Mouse (Mus musculus): Measurements from ENCODE around the gene Arfgef3. TPM values are rescaled to one million over a fixed set of nuclear protein-coding genes. Genes with fewer than 3 reads are reported as not detected.
"Not testable (repeated sequence)": the region's sequence is repeated elsewhere in the genome, so short reads cannot be mapped to it uniquely, and the experiment has no call there.

Arfgef3 gene
- polyA plus RNA-seq, 1 experiment = 0.92 TPM

- TF ChIP-seq CTCF (IDR thresholded peaks at IDR 0.05; ENCODE audit: borderline replicate concordance, control insufficient read depth, extremely low read depth, insufficient read depth, low read length, poor library complexity) (no peak), POLR2A (IDR thresholded peaks at IDR 0.05; ENCODE audit: control insufficient read depth, extremely low read depth, insufficient read depth, low read length, poor library complexity) (no peak)
- H3K27me3 ChIP-seq (ENCODE audit: control insufficient read depth, insufficient read depth, low read length) = no peaks in the 10 kb centered on the region
- 87% methylated on average over 7 of the region's 7 CpGs for WGBS
- no peaks in the 10 kb centered on the region for H3K4me1 ChIP-seq (replicated peaks; ENCODE audit: control insufficient read depth, insufficient read depth, low read length)
- DNase-seq = no peak
- no peak overlapping the region for H3K4me3 ChIP-seq (ENCODE audit: control insufficient read depth, insufficient read depth, low read length)
- no peak overlapping the region for H3K27ac ChIP-seq (ENCODE audit: control insufficient read depth, insufficient read depth, low read length)
- no peaks in the 10 kb centered on the region for H3K36me3 ChIP-seq (ENCODE audit: control insufficient read depth, insufficient read depth, low read length)
Measured at GRCm38 (mm10) chr10:18584188-18584587, 159.6 kb downstream of the Arfgef3 start.

GRCm38 (mm10) chr10:18572581-18572980, 171.2 kb downstream of the Arfgef3 start:
- H3K36me3 ChIP-seq (ENCODE audit: control insufficient read depth, insufficient read depth, low read length) = no peaks in the 10 kb centered on the region
- peak; percentile 31 for DNase-seq
- H3K4me1 ChIP-seq (replicated peaks; ENCODE audit: control insufficient read depth, insufficient read depth, low read length) = no peaks in the 10 kb centered on the region
- no peaks in the 10 kb centered on the region for H3K27me3 ChIP-seq (ENCODE audit: control insufficient read depth, insufficient read depth, low read length)
- no peak overlapping the region for H3K4me3 ChIP-seq (ENCODE audit: control insufficient read depth, insufficient read depth, low read length)
- WGBS = 36% methylated on average over 2 of the region's 2 CpGs
- no peak overlapping the region for H3K27ac ChIP-seq (ENCODE audit: control insufficient read depth, insufficient read depth, low read length)
- TF ChIP-seq CTCF (IDR thresholded peaks at IDR 0.05; ENCODE audit: borderline replicate concordance, control insufficient read depth, extremely low read depth, insufficient read depth, low read length, poor library complexity) (peak; percentile 37; the same call in 1 of the 2 replicates), POLR2A (IDR thresholded peaks at IDR 0.05; ENCODE audit: control insufficient read depth, extremely low read depth, insufficient read depth, low read length, poor library complexity) (no peak)

- TF ChIP-seq CTCF (IDR thresholded peaks at IDR 0.05; ENCODE audit: borderline replicate concordance, control insufficient read depth, extremely low read depth, insufficient read depth, low read length, poor library complexity) (no peak), POLR2A (IDR thresholded peaks at IDR 0.05; ENCODE audit: control insufficient read depth, extremely low read depth, insufficient read depth, low read length, poor library complexity) (no peak)
- Histone ChIP-seq H3K27ac (ENCODE audit: control insufficient read depth, insufficient read depth, low read length) (no peak overlapping the region), H3K4me3 (ENCODE audit: control insufficient read depth, insufficient read depth, low read length) (no peak overlapping the region), H3K4me1 (replicated peaks; ENCODE audit: control insufficient read depth, insufficient read depth, low read length) (no peaks in the 10 kb centered on the region), H3K36me3 (ENCODE audit: control insufficient read depth, insufficient read depth, low read length) (no peaks in the 10 kb centered on the region), H3K27me3 (ENCODE audit: control insufficient read depth, insufficient read depth, low read length) (no peaks in the 10 kb centered on the region)
- peak; percentile 68 for DNase-seq
- 4% methylated on average over 4 of the region's 4 CpGs for WGBS
Measured at GRCm38 (mm10) chr10:18562940-18563339, 180.8 kb downstream of the Arfgef3 start.

- H3K4me3 ChIP-seq (ENCODE audit: control insufficient read depth, insufficient read depth, low read length) = no peak overlapping the region
- no peak for DNase-seq
- H3K36me3 ChIP-seq (ENCODE audit: control insufficient read depth, insufficient read depth, low read length) = no peaks in the 10 kb centered on the region
- no peak overlapping the region for H3K27ac ChIP-seq (ENCODE audit: control insufficient read depth, insufficient read depth, low read length)
- TF ChIP-seq CTCF (IDR thresholded peaks at IDR 0.05; ENCODE audit: borderline replicate concordance, control insufficient read depth, extremely low read depth, insufficient read depth, low read length, poor library complexity) (no peak), POLR2A (IDR thresholded peaks at IDR 0.05; ENCODE audit: control insufficient read depth, extremely low read depth, insufficient read depth, low read length, poor library complexity) (no peak)
- WGBS = 52% methylated on average over 5 of the region's 5 CpGs
- no peaks in the 10 kb centered on the region for H3K4me1 ChIP-seq (replicated peaks; ENCODE audit: control insufficient read depth, insufficient read depth, low read length)
- H3K27me3 ChIP-seq (ENCODE audit: control insufficient read depth, insufficient read depth, low read length) = no peaks in the 10 kb centered on the region
Measured at GRCm38 (mm10) chr10:18561445-18561844, 182.3 kb downstream of the Arfgef3 start.

GRCm38 (mm10) chr10:18559076-18559475, 184.7 kb downstream of the Arfgef3 start:
- not testable (repeated sequence) for H3K4me1 ChIP-seq (replicated peaks; ENCODE audit: control insufficient read depth, insufficient read depth, low read length); H3K27ac ChIP-seq (ENCODE audit: control insufficient read depth, insufficient read depth, low read length); H3K36me3 ChIP-seq (ENCODE audit: control insufficient read depth, insufficient read depth, low read length); H3K27me3 ChIP-seq (ENCODE audit: control insufficient read depth, insufficient read depth, low read length); DNase-seq; H3K4me3 ChIP-seq (ENCODE audit: control insufficient read depth, insufficient read depth, low read length)
- 93% methylated on average over 9 of the region's 9 CpGs for WGBS

GRCm38 (mm10) chr10:18549321-18550216, 194.2 kb downstream of the Arfgef3 start:
- no peak for TF ChIP-seq POLR2A (IDR thresholded peaks at IDR 0.05; ENCODE audit: control insufficient read depth, extremely low read depth, insufficient read depth, low read length, poor library complexity)
- TF ChIP-seq CTCF (IDR thresholded peaks at IDR 0.05; ENCODE audit: borderline replicate concordance, control insufficient read depth, extremely low read depth, insufficient read depth, low read length, poor library complexity) = no peak
- WGBS = 58% methylated on average over 35 of the region's 35 CpGs
- no peak overlapping the region for H3K4me3 ChIP-seq (ENCODE audit: control insufficient read depth, insufficient read depth, low read length)

More at GRCm38 (mm10) chr10:18549321-18550216, 194.2 kb downstream of the Arfgef3 start:
- no peak for DNase-seq
- Histone ChIP-seq H3K36me3 (ENCODE audit: control insufficient read depth, insufficient read depth, low read length) (no peaks in the 10 kb centered on the region), H3K27ac (ENCODE audit: control insufficient read depth, insufficient read depth, low read length) (no peak overlapping the region), H3K4me1 (replicated peaks; ENCODE audit: control insufficient read depth, insufficient read depth, low read length) (peaks cover 10% of the 10 kb centered on the region), H3K27me3 (ENCODE audit: control insufficient read depth, insufficient read depth, low read length) (no peaks in the 10 kb centered on the region; the same call in 1 of the 2 replicates)

Measured in thymus, adult 2 months (tissue).